21 mouse cellular contexts compared by ENCODE assay signal in genomic region chr8:83892061-83892460, GRCm38 (mm10). TPM values are rescaled to one million over a fixed set of nuclear protein-coding genes. Genes with fewer than 3 reads are reported as not detected.
DNase-seq lines count a peak whose midpoint lies in the region; ATAC-seq and TF ChIP-seq lines count a peak whose summit lies in the region.
"Had no signal": no experiment of that assay in that cellular context is flagged by ENCODE, and none has a peak within 500 bp of the region (broad histone marks: within the 10 kb centered on the region; RNA-seq: fewer than 3 reads in every experiment).

No protein-coding gene starts in this region.

- H3K9me3 ChIP-seq in forebrain, postnatal 0 days (ENCODE audit: low read length), result no peaks in the 10 kb centered on the region
- no peaks in the 10 kb centered on the region for H3K9me3 ChIP-seq in forebrain, embryonic 16.5 days (ENCODE audit: control insufficient read depth, low read length)
- H3K9me3 ChIP-seq in kidney, postnatal 0 days (replicated peaks; ENCODE audit: low read length), result no peaks in the 10 kb centered on the region
- peaks cover 6% of the 10 kb centered on the region for H3K9me3 ChIP-seq in E14TG2a.4 (ENCODE audit: low read length)
- H3K9me3 ChIP-seq in lung, postnatal 0 days (ENCODE audit: low read length), result no peaks in the 10 kb centered on the region
- H3K9me3 ChIP-seq: embryonic facial prominence, embryonic 12.5 days; forebrain, embryonic 13.5 days; heart, embryonic 10.5 days; heart, embryonic 15.5 days; hindbrain, embryonic 12.5 days had no signal

- H3K36me3 ChIP-seq in forebrain, postnatal 0 days (ENCODE audit: insufficient read depth), result no peaks in the 10 kb centered on the region
- H3K36me3 ChIP-seq in forebrain, embryonic 16.5 days (ENCODE audit: control insufficient read depth, insufficient read depth), result no peaks in the 10 kb centered on the region
- no peaks in the 10 kb centered on the region for H3K36me3 ChIP-seq in kidney, postnatal 0 days (ENCODE audit: insufficient read depth, low read length)
- no peaks in the 10 kb centered on the region for H3K36me3 ChIP-seq in E14TG2a.4 (ENCODE audit: insufficient read depth, low read length)
- no peaks in the 10 kb centered on the region for H3K36me3 ChIP-seq in lung, postnatal 0 days (ENCODE audit: insufficient read depth, low read length)
- H3K36me3 ChIP-seq: embryonic facial prominence, embryonic 12.5 days; heart, embryonic 10.5 days; heart, embryonic 15.5 days; hindbrain, embryonic 12.5 days had no signal

- DNase-seq in forebrain, postnatal 0 days, result no peak
- DNase-seq in kidney, postnatal 0 days (ENCODE audit: low spot score), result peak; percentile 26
- no peak for DNase-seq in kidney, postnatal 10 days
- DNase-seq in lung, postnatal 0 days (ENCODE audit: low spot score), result no peak
- DNase-seq in layer of hippocampus, postnatal 25 days (ENCODE audit: extremely low spot score in 1 of 2, low spot score in 1 of 2), result no peak
- DNase-seq: adrenal gland, adult 8-10 months; adrenal gland, postnatal 36 days; cerebellum, adult 2 months; cerebellum, postnatal 14 days; gastrocnemius, postnatal 10 days; heart, adult 18-20 months; heart, postnatal 36 days had no signal

- peak; percentile 13; the same call in 1 of the 2 replicates for TF ChIP-seq CTCF in forebrain, postnatal 0 days (IDR thresholded peaks at IDR 0.05; ENCODE audit: low read depth)
- peak; percentile 28; the same call in 1 of the 2 replicates for TF ChIP-seq CTCF in kidney, postnatal 0 days (IDR thresholded peaks at IDR 0.05; ENCODE audit: low read depth)
- TF ChIP-seq CTCF in E14TG2a.4 (conservative IDR thresholded peaks at IDR 0.05; ENCODE audit: low read length), result no peak
- TF ChIP-seq CTCF in lung, postnatal 0 days (IDR thresholded peaks at IDR 0.05), result peak; percentile 28

- no peak overlapping the region for H3K4me3 ChIP-seq in forebrain, postnatal 0 days (ENCODE audit: low read depth, low read length)
- no peak overlapping the region for H3K4me3 ChIP-seq in forebrain, embryonic 16.5 days (replicated peaks; ENCODE audit: low read length)
- H3K4me3 ChIP-seq in kidney, postnatal 0 days (replicated peaks; ENCODE audit: low read depth, low read length), result no peak overlapping the region
- peak overlapping the region; percentile 23 for H3K4me3 ChIP-seq in E14TG2a.4 (replicated peaks; ENCODE audit: low read length)
- H3K4me3 ChIP-seq in lung, postnatal 0 days (ENCODE audit: low read depth, low read length), result no peak overlapping the region
- H3K4me3 ChIP-seq: embryonic facial prominence, embryonic 12.5 days; forebrain, embryonic 13.5 days; heart, embryonic 10.5 days; heart, embryonic 15.5 days; hindbrain, embryonic 12.5 days had no signal

- no peak overlapping the region for H3K9ac ChIP-seq in forebrain, postnatal 0 days
- no peak overlapping the region for H3K9ac ChIP-seq in forebrain, embryonic 16.5 days (replicated peaks; ENCODE audit: low read depth, low read length)
- no peak overlapping the region for H3K9ac ChIP-seq in kidney, postnatal 0 days (ENCODE audit: low read depth, low read length)
- H3K9ac ChIP-seq in lung, postnatal 0 days (replicated peaks; ENCODE audit: low read depth), result no peak overlapping the region
- H3K9ac ChIP-seq: embryonic facial prominence, embryonic 12.5 days; forebrain, embryonic 13.5 days; heart, embryonic 15.5 days; hindbrain, embryonic 12.5 days had no signal

- ATAC-seq in forebrain, postnatal 0 days, result no peak
- no peak for ATAC-seq in forebrain, embryonic 16.5 days
- ATAC-seq in kidney, postnatal 0 days (replicated peaks; ENCODE audit: low FRiP score, low read depth), result no peak
- 0 out of 2 replicates have a peak, but pooled peaks have one; percentile 18 for ATAC-seq in lung, postnatal 0 days
- ATAC-seq in inflammation-experienced regulatory T-cells, adult 6 months, result no peak
- ATAC-seq: forebrain, embryonic 13.5 days; hindbrain, embryonic 16.5 days had no signal

- no peaks in the 10 kb centered on the region; the same call in 1 of the 2 replicates for H3K27me3 ChIP-seq in forebrain, postnatal 0 days (ENCODE audit: insufficient read depth, low read length)
- peaks cover 7% of the 10 kb centered on the region; the same call in 1 of the 2 replicates for H3K27me3 ChIP-seq in forebrain, embryonic 16.5 days (replicated peaks; ENCODE audit: control insufficient read depth, insufficient read depth, low read length)
- H3K27me3 ChIP-seq in kidney, postnatal 0 days (ENCODE audit: insufficient read depth, low read length), result no peaks in the 10 kb centered on the region; the same call in 1 of the 2 replicates
- H3K27me3 ChIP-seq in E14TG2a.4 (ENCODE audit: insufficient read depth, low read length), result peaks cover 46% of the 10 kb centered on the region
- peaks cover 6% of the 10 kb centered on the region; the same call in 1 of the 2 replicates for H3K27me3 ChIP-seq in lung, postnatal 0 days (replicated peaks; ENCODE audit: insufficient read depth, low read length)

- no peak overlapping the region for H3K4me2 ChIP-seq in forebrain, postnatal 0 days (ENCODE audit: low read depth)
- no peak overlapping the region for H3K4me2 ChIP-seq in forebrain, embryonic 16.5 days (ENCODE audit: low read length)
- no peak overlapping the region for H3K4me2 ChIP-seq in kidney, postnatal 0 days (ENCODE audit: low read length)
- no peak overlapping the region for H3K4me2 ChIP-seq in lung, postnatal 0 days (replicated peaks; ENCODE audit: low read depth, low read length)
- H3K4me2 ChIP-seq: embryonic facial prominence, embryonic 12.5 days; forebrain, embryonic 13.5 days; heart, embryonic 15.5 days; hindbrain, embryonic 12.5 days had no signal

- 52% methylated on average over 4 of the region's 4 CpGs for WGBS in forebrain, postnatal 0 days
- WGBS in forebrain, embryonic 16.5 days, result 54% methylated on average over 4 of the region's 4 CpGs
- WGBS in kidney, postnatal 0 days, result 42% methylated on average over 4 of the region's 4 CpGs
- 41% methylated on average over 4 of the region's 4 CpGs for WGBS in lung, postnatal 0 days

- no peak overlapping the region for H3K27ac ChIP-seq in forebrain, postnatal 0 days (ENCODE audit: low read depth, low read length)
- H3K27ac ChIP-seq in forebrain, embryonic 16.5 days (ENCODE audit: low read length), result no peak overlapping the region
- no peak overlapping the region for H3K27ac ChIP-seq in kidney, postnatal 0 days
- H3K27ac ChIP-seq in lung, postnatal 0 days (ENCODE audit: low read length), result no peak overlapping the region
- H3K27ac ChIP-seq: embryonic facial prominence, embryonic 12.5 days; forebrain, embryonic 13.5 days; heart, embryonic 10.5 days; heart, embryonic 15.5 days; hindbrain, embryonic 12.5 days had no signal

- TF ChIP-seq EP300 in lung, postnatal 0 days (IDR thresholded peaks at IDR 0.05), result no peak

- 0 out of 2 replicates have a peak, but pooled peaks cover 2% of the 10 kb centered on the region for H3K4me1 ChIP-seq in forebrain, postnatal 0 days (ENCODE audit: insufficient read depth)
- peaks cover 2% of the 10 kb centered on the region; the same call in 1 of the 2 replicates for H3K4me1 ChIP-seq in forebrain, embryonic 16.5 days (replicated peaks; ENCODE audit: control insufficient read depth, insufficient read depth, low read length)
- no peaks in the 10 kb centered on the region for H3K4me1 ChIP-seq in kidney, postnatal 0 days (replicated peaks; ENCODE audit: insufficient read depth, low read length)
- H3K4me1 ChIP-seq in E14TG2a.4 (replicated peaks; ENCODE audit: low read depth, low read length), result peaks cover 40% of the 10 kb centered on the region
- no peaks in the 10 kb centered on the region for H3K4me1 ChIP-seq in lung, postnatal 0 days (ENCODE audit: insufficient read depth, low read depth, low read length)

RNA-seq across cellular contexts. Expression of gene Adgrl1, which starts 7.8 kb away (rescaled TPM):
- total RNA-seq in forebrain, postnatal 0 days (2014; rRNA removed), result 248 and 259 TPM in 2 replicates
- polyA plus RNA-seq in forebrain, postnatal 0 days (2015; fragmentation: Nextera tagmentation; extraction: Ambion mirVana), result 38.5 and 56.5 TPM in 2 replicates
- 57.4 and 60.4 TPM in 2 replicates for polyA plus RNA-seq in forebrain, embryonic 16.5 days (2015; fragmentation: Nextera tagmentation; extraction: Ambion mirVana)
- polyA plus RNA-seq in kidney, postnatal 0 days (2015; fragmentation: Nextera tagmentation; extraction: Ambion mirVana), result 11.5 and 14.4 TPM in 2 replicates
- 11.4 and 14.3 TPM in 2 replicates for polyA plus RNA-seq in lung, postnatal 0 days (2015; fragmentation: Nextera tagmentation; extraction: Ambion mirVana)
- polyA plus RNA-seq in inflammation-experienced regulatory T-cells, adult 6 months (2017; shearing (Covaris generic)), result 10 to 100 TPM in 2 of 3 experiments, 1 to 10 TPM in 1; 5.1 to 13.8 (median 11.3) TPM
- 100 to 1,000 TPM; 315 to 348 TPM for total RNA-seq in layer of hippocampus, postnatal 25 days (2021)
